Mouse (Mus musculus): ENCODE results near the gene Clcnkb.

- TF ChIP-seq CTCF (conservative IDR thresholded peaks at IDR 0.05; ENCODE audit: low read length): no peak
- no peak for TF ChIP-seq NANOG (IDR thresholded peaks at IDR 0.05; ENCODE audit: borderline replicate concordance, low read length)
- no peak for TF ChIP-seq POU5F1 (IDR thresholded peaks at IDR 0.05; ENCODE audit: borderline replicate concordance, low read length)
These were observed 18.0 kb downstream of the Clcnkb start for GRCm38 (mm10) chr4:141397861-141398260.
